Mouse (Mus musculus) embryonic fibroblast, embryonic 13.5 days (primary cell): ENCODE data around the gene Bloc1s5. TPM values are rescaled to one million over a fixed set of nuclear protein-coding genes. Genes with fewer than 3 reads are reported as not detected.
"Not testable (repeated sequence)": the region's sequence is repeated elsewhere in the genome, so short reads cannot be mapped to it uniquely, and the experiment has no call there.

Experiments used
- H3K27ac ChIP-seq: 2 replicates; pipeline ENCODE4 v1.5.1; 2012; ENCODE audit warnings: low read length, control low read depth, inconsistent platforms; ENCODE audit not compliant: insufficient read depth
- H3K4me1 ChIP-seq: 2 replicates; pipeline ENCODE4 v1.6.1; 2011; ENCODE audit warnings: low read length; ENCODE audit not compliant: control insufficient read depth, insufficient read depth
- H3K4me3 ChIP-seq: 2 replicates; pipeline ENCODE4 v1.5.1; 2011; ENCODE audit warnings: mild to moderate bottlenecking, control low read depth, low read length; ENCODE audit not compliant: insufficient read depth
- CTCF ChIP-seq: IDR thresholded peaks from 2 replicates; pipeline ENCODE4 v1.5.1; 2011; ENCODE audit warnings: mild to moderate bottlenecking, control low read depth, low read length, moderate library complexity, borderline replicate concordance; ENCODE audit not compliant: insufficient read depth
- POLR2A ChIP-seq: IDR thresholded peaks from 2 replicates; pipeline ENCODE4 v1.6.1; 2011; ENCODE audit warnings: low read depth, mild to moderate bottlenecking, control low read depth, low read length, moderate library complexity
- polyA plus RNA-seq: library from polyadenylated mRNA; stranded (reverse); fragments of >200 nt; gene quantifications from 2 replicates; pipeline ENCODE4 v1.2.4, GENCODE M21; 2011; ENCODE audit warnings: low read depth; ENCODE audit not compliant: missing spikeins, insufficient read length

The Bloc1s5 gene
- polyA plus RNA-seq: 6.7 and 9.5 TPM in 2 replicates

GRCm38 (mm10) chr13:38634800-38635269 lies at the start of gene Bloc1s5:
TSS of gene Bloc1s5 (minus strand) at chr13:38635109.
- TF ChIP-seq CTCF (no peak), POLR2A (peak; percentile 76)
- Histone ChIP-seq H3K27ac (no peak within 1 kb of the TSS), H3K4me1 (peaks cover 2% of the 10 kb centered on the region; the same call in 1 of the 2 replicates), H3K4me3 (peak within 1 kb of the TSS; percentile 77)

DNA sequence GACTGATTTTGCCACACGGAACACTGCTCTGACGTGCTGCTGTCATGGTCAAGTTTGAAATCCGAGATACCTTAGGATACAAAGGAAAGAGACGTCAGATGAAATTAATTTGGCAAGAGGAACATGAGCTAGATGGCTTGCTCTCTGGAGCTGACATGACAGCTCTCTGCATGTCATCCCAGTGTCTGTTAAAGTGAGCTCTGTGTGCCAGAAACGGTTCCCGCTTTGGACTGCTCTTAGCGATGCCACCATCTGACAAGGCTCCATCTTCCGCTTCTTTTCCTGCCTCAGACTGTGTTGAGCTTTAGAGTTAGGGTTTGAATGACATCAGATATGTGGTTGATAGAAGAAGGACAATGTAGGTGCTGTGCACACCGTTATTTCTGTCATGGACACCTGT lies 37.4 kb upstream of the Bloc1s5 start:
- H3K27ac ChIP-seq: no peak overlapping the region
- H3K4me3 ChIP-seq: no peak overlapping the region
- no peak for TF ChIP-seq CTCF
- TF ChIP-seq POLR2A: no peak
- no peaks in the 10 kb centered on the region for H3K4me1 ChIP-seq

- not testable (repeated sequence) for H3K4me3 ChIP-seq, H3K27ac ChIP-seq, H3K4me1 ChIP-seq
These were observed 36.5 kb upstream of the Bloc1s5 start for GRCm38 (mm10) chr13:38671451-38671850.

- H3K4me3 ChIP-seq: no peak overlapping the region
- TF ChIP-seq CTCF (no peak), POLR2A (no peak)
- no peaks in the 10 kb centered on the region for H3K4me1 ChIP-seq
- H3K27ac ChIP-seq: no peak overlapping the region
These were observed 35.1 kb upstream of the Bloc1s5 start for GRCm38 (mm10) chr13:38670051-38670450.

DNA sequence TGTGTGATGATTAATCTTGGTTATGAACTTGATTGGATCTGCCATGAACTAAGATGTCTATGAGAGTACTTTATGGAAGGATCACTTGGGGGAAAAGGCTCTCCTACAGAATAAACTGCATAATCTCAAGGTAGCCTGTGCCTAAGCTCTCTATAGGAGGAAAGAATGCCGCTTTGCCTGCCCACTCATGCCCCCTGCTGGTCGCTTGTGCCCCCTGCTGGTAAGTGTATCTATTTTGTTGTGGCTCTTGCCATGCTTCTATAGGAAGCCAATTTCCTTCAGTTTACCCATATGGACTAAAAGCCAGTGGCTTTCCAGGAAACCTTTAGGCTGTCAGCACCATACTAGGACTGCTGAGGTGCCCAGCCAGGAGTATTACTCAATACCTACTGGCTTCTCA lies 33.6 kb upstream of the Bloc1s5 start:
- no peak overlapping the region for H3K4me3 ChIP-seq
- no peaks in the 10 kb centered on the region for H3K4me1 ChIP-seq
- H3K27ac ChIP-seq: no peak overlapping the region
- TF ChIP-seq POLR2A (no peak), CTCF (peak; percentile 26; the same call in 1 of the 2 replicates)

DNA sequence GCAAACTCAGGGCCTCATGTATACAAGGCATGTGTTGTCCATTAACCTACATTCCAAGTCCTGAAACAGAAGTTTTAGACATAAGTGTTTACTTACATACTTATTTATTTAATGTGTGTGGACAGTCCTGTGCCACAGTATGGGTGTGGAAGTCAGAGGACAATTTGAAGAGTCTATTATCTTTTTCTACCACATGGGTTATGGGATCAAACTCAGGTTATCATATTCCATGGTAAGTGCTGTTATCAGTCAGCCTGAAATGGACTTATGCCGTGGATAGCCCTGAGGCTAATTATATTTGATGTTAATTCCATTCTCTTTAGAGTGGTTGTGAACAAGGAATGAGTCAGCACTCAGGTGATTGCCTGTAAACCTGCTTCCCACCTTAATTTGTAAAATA lies 29.8 kb upstream of the Bloc1s5 start:
- TF ChIP-seq POLR2A (no peak), CTCF (no peak)
- H3K27ac ChIP-seq: no peak overlapping the region
- H3K4me3 ChIP-seq: no peak overlapping the region
- no peaks in the 10 kb centered on the region for H3K4me1 ChIP-seq

GRCm38 (mm10) chr13:38659524-38660136 lies 24.7 kb upstream of the Bloc1s5 start:
- Histone ChIP-seq H3K4me3 (no peak overlapping the region), H3K4me1 (no peaks in the 10 kb centered on the region; the same call in 1 of the 2 replicates), H3K27ac (no peak overlapping the region)
- no peak for TF ChIP-seq POLR2A
- TF ChIP-seq CTCF: no peak

- H3K4me3 ChIP-seq: peak within 1 kb of the TSS; percentile 76
- TF ChIP-seq POLR2A (peak; percentile 78), CTCF (peak; percentile 36; the same call in 1 of the 2 replicates)
- no peaks in the 10 kb centered on the region; the same call in 1 of the 2 replicates for H3K4me1 ChIP-seq
- H3K27ac ChIP-seq: peak within 1 kb of the TSS; percentile 38; the same call in 1 of the 2 replicates
These were observed 23.8 kb upstream of the Bloc1s5 start, which contains the start of gene Eef1e1 for GRCm38 (mm10) chr13:38658528-38659280. TSS of gene Eef1e1 (minus strand) at chr13:38659058.

GRCm38 (mm10) chr13:38657865-38658264 lies 23.0 kb upstream of the Bloc1s5 start:
- TF ChIP-seq POLR2A (no peak), CTCF (no peak)
- Histone ChIP-seq H3K4me1 (no peaks in the 10 kb centered on the region; the same call in 1 of the 2 replicates), H3K27ac (no peak overlapping the region), H3K4me3 (peak overlapping the region; percentile 76)

- peak overlapping the region; percentile 47 for H3K27ac ChIP-seq
- no peak overlapping the region for H3K4me3 ChIP-seq
- H3K4me1 ChIP-seq: no peaks in the 10 kb centered on the region
- no peak for TF ChIP-seq CTCF
- TF ChIP-seq POLR2A: no peak
These were observed 15.4 kb upstream of the Bloc1s5 start for GRCm38 (mm10) chr13:38650292-38650691.
